Mouse (Mus musculus) CH12.LX (cell line): ENCODE measurements at regions not wholly inside any gene's neighbourhood (a gene's known extent, or its start where the extent isn't known, plus 50 kb on each side); places are given as distances from the start of the nearest gene placed in this dataset.

Source experiments
- DNase-seq: peaks from one replicate; pipeline ENCODE4 v3.0.0-alpha.2; 2013; ENCODE audit errors: extremely low read depth
- H3K27ac ChIP-seq: 2 replicates; pipeline ENCODE4 v1.5.1; 2012; ENCODE audit warnings: low read depth, mild to moderate bottlenecking, control low read depth, moderate library complexity; ENCODE audit not compliant: insufficient read depth
- H3K27me3 ChIP-seq: replicated peaks from 2 replicates; pipeline ENCODE3; 2012; ENCODE audit warnings: inconsistent platforms
- H3K36me3 ChIP-seq, 2 experiments: replicated peaks in 1 of 2; 2 replicates each; pipeline versions ENCODE3 to v1.6.1; 2012; ENCODE audit warnings: inconsistent platforms in 1 of 2, low read length in 1 of 2, mild to moderate bottlenecking in 1 of 2, mixed read lengths in 1 of 2, moderate library complexity in 1 of 2; ENCODE audit not compliant: control insufficient read depth in 1 of 2, insufficient read depth in 1 of 2
- H3K4me1 ChIP-seq, 2 experiments: 2 replicates each; pipeline ENCODE4 v1.6.1; 2012; ENCODE audit warnings: inconsistent platforms in 1 of 2, moderate library complexity in 1 of 2; ENCODE audit not compliant: insufficient read depth in 2 of 2, control insufficient read depth in 1 of 2
- H3K4me2 ChIP-seq: 2 replicates; pipeline ENCODE4 v1.6.1; 2012; ENCODE audit warnings: low read depth, mild to moderate bottlenecking, control low read depth; ENCODE audit not compliant: poor library complexity, insufficient read depth, severe bottlenecking
- H3K4me3 ChIP-seq, 3 experiments: fragments of 150-350 bp in 1 of 3; sonication (generic) in 1 of 3; replicated peaks in 1 of 3; 2 replicates each; pipeline versions ENCODE3 to v1.5.1; 2011 to 2012; ENCODE audit warnings: low read depth in 2 of 3, low read length in 2 of 3, mild to moderate bottlenecking in 2 of 3, moderate library complexity in 2 of 3, control low read depth in 1 of 3, improper control_type of control experiment in 1 of 3, inconsistent platforms in 1 of 3, mixed read lengths in 1 of 3; ENCODE audit not compliant: poor library complexity in 1 of 3
- H3K79me2 ChIP-seq: replicated peaks from 2 replicates; pipeline ENCODE4 v1.6.1; 2012; ENCODE audit warnings: mild to moderate bottlenecking, moderate library complexity; ENCODE audit not compliant: control insufficient read depth, poor library complexity, insufficient read depth, severe bottlenecking; ENCODE audit errors: extremely low read depth
- H3K9ac ChIP-seq: 2 replicates; pipeline ENCODE4 v1.6.1; 2012; ENCODE audit warnings: low read depth, mild to moderate bottlenecking, control low read depth, moderate library complexity; ENCODE audit not compliant: insufficient read depth
- H3K9me3 ChIP-seq: replicated peaks from 2 replicates; pipeline ENCODE3; 2012; ENCODE audit warnings: low read length, inconsistent platforms, mixed read lengths
- CTCF ChIP-seq, 2 experiments: IDR thresholded peaks in 1 of 2; conservative IDR thresholded peaks in 1 of 2; 2 replicates each; pipeline ENCODE4 v1.5.1; 2011 to 2012; ENCODE audit warnings: low read depth in 2 of 2, low read length in 2 of 2, improper control_type of control experiment in 1 of 2, inconsistent platforms in 1 of 2, mild to moderate bottlenecking in 1 of 2, moderate library complexity in 1 of 2
- E2F4 ChIP-seq: IDR thresholded peaks from 2 replicates; pipeline ENCODE4 v1.6.1; 2011; ENCODE audit warnings: low read depth, low read length, improper control_type of control experiment; ENCODE audit not compliant: insufficient replicate concordance
- ELF1 ChIP-seq: IDR thresholded peaks from 2 replicates; pipeline ENCODE4 v1.6.1; 2014; ENCODE audit warnings: low read depth, mild to moderate bottlenecking, inconsistent platforms, low read length, improper control_type of control experiment
- ETS1 ChIP-seq: conservative IDR thresholded peaks from 2 replicates; pipeline ENCODE4 v1.6.1; 2012; ENCODE audit warnings: low read depth, mild to moderate bottlenecking, inconsistent platforms, low read length, improper control_type of control experiment, moderate library complexity
- HCFC1 ChIP-seq: IDR thresholded peaks from 2 replicates; pipeline ENCODE4 v1.6.1; 2012; ENCODE audit warnings: low read depth, mild to moderate bottlenecking, inconsistent platforms, low read length, improper control_type of control experiment
- IRF4 ChIP-seq: IDR thresholded peaks from 2 replicates; pipeline ENCODE4 v1.6.1; 2014; ENCODE audit warnings: low read depth, mild to moderate bottlenecking, inconsistent platforms, low read length, improper control_type of control experiment
- JUN ChIP-seq: IDR thresholded peaks from 2 replicates; pipeline ENCODE4 v1.6.1; 2011; ENCODE audit warnings: low read depth, mild to moderate bottlenecking, low read length, improper control_type of control experiment, moderate library complexity; ENCODE audit not compliant: insufficient read depth
- JUND ChIP-seq: conservative IDR thresholded peaks from 2 replicates; pipeline ENCODE4 v1.6.1; 2011; ENCODE audit warnings: low read depth, low read length, improper control_type of control experiment
- KAT2A ChIP-seq: IDR thresholded peaks from 2 replicates; pipeline ENCODE4 v1.6.1; 2012; ENCODE audit warnings: low read length, improper control_type of control experiment, inconsistent platforms; ENCODE audit not compliant: insufficient replicate concordance
- MAX ChIP-seq: IDR thresholded peaks from 2 replicates; pipeline ENCODE4 v1.6.1; 2011; ENCODE audit warnings: low read length, improper control_type of control experiment
- MAZ ChIP-seq: IDR thresholded peaks from 2 replicates; pipeline ENCODE4 v1.6.1; 2012; ENCODE audit warnings: low read depth, mild to moderate bottlenecking, inconsistent platforms, low read length, improper control_type of control experiment, moderate library complexity
- MXI1 ChIP-seq: IDR thresholded peaks from 2 replicates; pipeline ENCODE4 v1.6.1; 2011; ENCODE audit warnings: mild to moderate bottlenecking, low read depth, low read length, improper control_type of control experiment
- MYC ChIP-seq: IDR thresholded peaks from 2 replicates; pipeline ENCODE4 v1.6.1; 2011; ENCODE audit warnings: low read depth, mild to moderate bottlenecking, improper control_type of control experiment, low read length
- NELFE ChIP-seq: IDR thresholded peaks from 2 replicates; pipeline ENCODE4 v1.6.1; 2011; ENCODE audit warnings: low read depth, low read length, improper control_type of control experiment
- NRF1 ChIP-seq: IDR thresholded peaks from 2 replicates; pipeline ENCODE4 v1.6.1; 2014; ENCODE audit warnings: low read depth, mild to moderate bottlenecking, inconsistent platforms, low read length, improper control_type of control experiment, moderate library complexity
- PAX5 ChIP-seq: IDR thresholded peaks from 2 replicates; pipeline ENCODE4 v1.6.1; 2012; ENCODE audit warnings: low read length, inconsistent platforms, mixed read lengths
- USF1 ChIP-seq: IDR thresholded peaks from 2 replicates; pipeline ENCODE4 v1.6.1; 2014; ENCODE audit warnings: low read depth, mild to moderate bottlenecking, inconsistent platforms, low read length, improper control_type of control experiment
- ZKSCAN1 ChIP-seq: IDR thresholded peaks from 2 replicates; pipeline ENCODE4 v1.6.1; 2012; ENCODE audit warnings: low read depth, inconsistent platforms, low read length, improper control_type of control experiment, borderline replicate concordance
- ZMIZ1 ChIP-seq: IDR thresholded peaks from 2 replicates; pipeline ENCODE4 v1.6.1; 2012; ENCODE audit warnings: low read depth, mild to moderate bottlenecking, inconsistent platforms, low read length, improper control_type of control experiment
- dilution Hi-C: fragments of 300-500 bp; cut with MboI; formaldehyde crosslinking; loops from 2 replicates; pipeline ENCODE4 v1.14.3; 2020; ENCODE audit warnings: low sequenced_read_pairs; ENCODE audit not compliant: extremely low pct_unique_long_range_greater_than_20kb, extremely low pct_ligation_motif_present
- in situ Hi-C: fragments of 300-500 bp; cut with MboI; formaldehyde crosslinking; loops from 3 replicates; pipeline ENCODE4 v1.14.3; 2019; ENCODE audit warnings: low sequenced_read_pairs, low pct_ligation_motif_present, low pct_unique_long_range_greater_than_20kb, mixed read lengths

GRCm38 (mm10) chr5:52309317-52310060 is 54.1 kb upstream of the Sod3 start:
- in situ Hi-C loops: no loop called here
- dilution Hi-C loops: no loop called here
- H3K27ac ChIP-seq: no peak overlapping the region
- no peaks in the 10 kb centered on the region for H3K9me3 ChIP-seq
- H3K4me2 ChIP-seq: no peak overlapping the region
- no peak overlapping the region for H3K4me3 ChIP-seq
- H3K27me3 ChIP-seq: no peaks in the 10 kb centered on the region
- H3K4me1 ChIP-seq: no peaks in the 10 kb centered on the region
- no peaks in the 10 kb centered on the region for H3K79me2 ChIP-seq
- H3K9ac ChIP-seq: no peak overlapping the region
- H3K36me3 ChIP-seq: no peaks in the 10 kb centered on the region
- TF ChIP-seq MYC: no peak
- no peak for DNase-seq

- H3K4me3 ChIP-seq: no peak overlapping the region
- TF ChIP-seq NELFE: no peak
- TF ChIP-seq MYC: no peak
- TF ChIP-seq MAX: no peak
- TF ChIP-seq JUND: no peak
- TF ChIP-seq E2F4: no peak
- TF ChIP-seq CTCF (conservative IDR thresholded peaks at IDR 0.05 in 1 of 2, IDR thresholded peaks at IDR 0.05 in 1 of 2; ENCODE audit: low read depth in 2 of 2, low read length in 2 of 2): no peak
- no peak for TF ChIP-seq USF1
- TF ChIP-seq ZKSCAN1: no peak
- no peak for TF ChIP-seq MXI1
- TF ChIP-seq ETS1: no peak
- no peak for TF ChIP-seq JUN
- TF ChIP-seq PAX5: no peak
- TF ChIP-seq IRF4: no peak
- TF ChIP-seq, all 38 proteins: peak for 0
- Histone ChIP-seq H3K27me3 (no peaks in the 10 kb centered on the region), H3K4me1 (no peaks in the 10 kb centered on the region), H3K36me3 (no peaks in the 10 kb centered on the region), H3K79me2 (no peaks in the 10 kb centered on the region), H3K9ac (no peak overlapping the region), H3K4me2 (no peak overlapping the region), H3K27ac (no peak overlapping the region), H3K9me3 (no peaks in the 10 kb centered on the region)
- in situ Hi-C loops: no loop called here
- dilution Hi-C loops: no loop called here
- DNase-seq: no peak
These were observed 67.3 kb upstream of the Sod3 start for GRCm38 (mm10) chr5:52296303-52296702.

- Histone ChIP-seq H3K36me3 (no peaks in the 10 kb centered on the region), H3K4me3 (no peak overlapping the region), H3K79me2 (no peaks in the 10 kb centered on the region), H3K27ac (no peak overlapping the region), H3K4me2 (no peak overlapping the region), H3K9me3 (no peaks in the 10 kb centered on the region), H3K27me3 (no peaks in the 10 kb centered on the region), H3K9ac (no peak overlapping the region), H3K4me1 (no peaks in the 10 kb centered on the region)
- in situ Hi-C loops: no loop called here
- no peak for DNase-seq
- dilution Hi-C loops: no loop called here
- TF ChIP-seq NRF1 (no peak), ETS1 (no peak), MYC (no peak), KAT2A (no peak), ELF1 (no peak), MAZ (no peak), HCFC1 (no peak), ZMIZ1 (no peak), CTCF (conservative IDR thresholded peaks at IDR 0.05 in 1 of 2, IDR thresholded peaks at IDR 0.05 in 1 of 2; ENCODE audit: low read depth in 2 of 2, low read length in 2 of 2) (no peak)
These were observed 69.1 kb upstream of the Sod3 start for GRCm38 (mm10) chr5:52294466-52294865.
